Mouse (Mus musculus): ENCODE data around the gene Wbp4.

DNA sequence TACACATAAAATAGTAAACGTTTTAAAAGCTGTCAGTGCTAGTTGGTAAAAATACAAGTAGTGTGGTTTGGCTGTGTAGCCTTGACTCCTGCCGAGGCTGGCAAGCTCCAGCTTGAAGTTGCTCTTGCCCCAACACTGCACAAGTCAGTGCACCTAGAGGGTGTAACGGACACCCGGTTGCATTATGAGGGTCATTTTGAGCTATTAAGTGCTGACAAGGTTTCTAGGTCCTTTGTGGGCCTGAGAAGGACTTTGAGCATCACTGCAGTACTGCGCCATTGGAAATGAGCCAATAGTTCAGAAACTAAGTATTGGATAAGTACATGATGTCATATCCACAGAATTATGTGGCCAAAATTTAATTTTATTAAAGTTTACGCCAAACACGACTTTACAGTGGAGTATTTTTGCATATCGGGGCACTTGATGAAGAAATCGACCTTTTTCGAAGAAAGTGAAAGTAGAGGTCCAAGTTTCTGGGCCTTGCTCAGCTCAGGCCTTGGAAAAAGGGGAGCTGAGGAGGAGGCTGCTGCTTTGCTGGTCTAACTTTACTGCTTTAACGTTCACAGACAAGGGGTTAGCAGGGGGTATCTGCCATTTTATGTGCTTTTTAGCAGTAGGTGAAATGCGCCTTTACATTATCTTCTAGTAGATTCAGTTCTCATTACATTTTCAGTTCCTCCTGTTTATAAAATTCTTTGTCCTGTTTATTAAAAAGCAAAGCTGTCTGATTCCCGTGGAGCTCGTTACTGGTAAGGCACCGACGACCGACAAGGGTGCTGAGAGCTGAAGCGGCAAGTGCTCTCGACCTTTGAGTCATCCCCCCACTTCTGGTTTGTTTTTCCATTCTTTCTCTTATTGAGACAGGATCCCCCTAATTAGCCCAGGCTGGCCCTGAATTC is 37.7 kb upstream of the Wbp4 start:
- TF ChIP-seq CTCF (IDR thresholded peaks at IDR 0.05; ENCODE audit: borderline replicate concordance, extremely low read depth, insufficient read depth, insufficient read length) (no peak), POLR2A (IDR thresholded peaks at IDR 0.05; ENCODE audit: borderline replicate concordance, extremely low read depth, insufficient read depth, insufficient read length, poor library complexity, severe bottlenecking) (no peak)

Measured in brain, embryonic 14.5 days (tissue).